Mouse (Mus musculus) stomach, embryonic 16.5 days (tissue): Measurements from ENCODE around the gene Vsx1. TPM values are rescaled to one million over a fixed set of nuclear protein-coding genes. Genes with fewer than 3 reads are reported as not detected.

Experiments used
- ATAC-seq: fragments of 200-750 bp; cut with Nextera tagmentation; 2 replicates; pipeline ENCODE4 v1.8.0; 2017; ENCODE audit warnings: moderate number of reproducible peaks, moderate TSS enrichment; ENCODE audit not compliant: insufficient read depth, low FRiP score
- H3K27ac ChIP-seq: fragments of 300-500 bp; sonication (generic); 2 replicates; pipeline ENCODE4 v1.5.1; 2014; ENCODE audit warnings: low read length
- H3K27me3 ChIP-seq: fragments of 300-500 bp; sonication (generic); 2 replicates; pipeline ENCODE4 v1.6.1; 2014; ENCODE audit warnings: low read length, control low read depth, mixed read lengths; ENCODE audit not compliant: control insufficient read depth, insufficient read depth
- H3K36me3 ChIP-seq: fragments of 300-500 bp; sonication (generic); 2 replicates; pipeline ENCODE4 v1.6.1; 2014; ENCODE audit warnings: low read length; ENCODE audit not compliant: control insufficient read depth, insufficient read depth
- H3K4me1 ChIP-seq: fragments of 300-500 bp; sonication (generic); 2 replicates; pipeline ENCODE4 v1.6.1; 2014; ENCODE audit warnings: low read length, control low read depth, mixed read lengths; ENCODE audit not compliant: control insufficient read depth, insufficient read depth
- H3K4me2 ChIP-seq: fragments of 300-500 bp; sonication (generic); 2 replicates; pipeline ENCODE4 v1.6.1; 2014; ENCODE audit warnings: low read depth, low read length, mixed read lengths
- H3K4me3 ChIP-seq: fragments of 300-500 bp; sonication (generic); replicated peaks from 2 replicates; pipeline ENCODE4 v1.5.1; 2014; ENCODE audit warnings: mild to moderate bottlenecking, low read length
- H3K9ac ChIP-seq: fragments of 300-500 bp; sonication (generic); 2 replicates; pipeline ENCODE4 v1.6.1; 2014; ENCODE audit warnings: low read length
- H3K9me3 ChIP-seq: fragments of 300-500 bp; sonication (generic); replicated peaks from 2 replicates; pipeline ENCODE4 v1.6.1; 2016; ENCODE audit warnings: low read length, control low read depth; ENCODE audit not compliant: control insufficient read depth
- WGBS: fragments of 180-500 bp; shearing (Covaris S2); extraction: QIAGEN DNeasy Blood & Tissue Kit; methylation state at CpG from one replicate; pipeline ENCODE4 v1.1.7; 2014; 5-methylcytosine and 5-hydroxymethylcytosine counted together
- polyA plus RNA-seq: library from polyadenylated mRNA; unstranded; fragments of >200 nt; fragmentation: Nextera tagmentation; extraction: Ambion mirVana; gene quantifications from 2 replicates; pipeline ENCODE4 v1.2.1, GENCODE M21; 2015

Gene Vsx1
- polyA plus RNA-seq, 1 experiment from 2014 or later: not detected

- H3K9ac ChIP-seq: no peak overlapping the region
- WGBS: 66% methylated on average over 6 of the region's 6 CpGs
- H3K4me3 ChIP-seq: no peak overlapping the region
- H3K4me2 ChIP-seq: no peak overlapping the region
- no peaks in the 10 kb centered on the region for H3K9me3 ChIP-seq
- H3K27ac ChIP-seq: no peak overlapping the region
- ATAC-seq: no peak
- H3K27me3 ChIP-seq: no peaks in the 10 kb centered on the region
- H3K36me3 ChIP-seq: no peaks in the 10 kb centered on the region
- no peaks in the 10 kb centered on the region for H3K4me1 ChIP-seq
Measured at GRCm38 (mm10) chr2:150637702-150638369, 51.3 kb downstream of the Vsx1 start.

GRCm38 (mm10) chr2:150635877-150636446, 53.2 kb downstream of the Vsx1 start:
- Histone ChIP-seq H3K27ac (no peak overlapping the region), H3K36me3 (no peaks in the 10 kb centered on the region), H3K27me3 (no peaks in the 10 kb centered on the region), H3K4me2 (no peak overlapping the region), H3K9ac (no peak overlapping the region), H3K9me3 (no peaks in the 10 kb centered on the region), H3K4me1 (no peaks in the 10 kb centered on the region), H3K4me3 (no peak overlapping the region)
- WGBS: 78% methylated on average over 3 of the region's 3 CpGs
- ATAC-seq: no peak

Other genes starting within 250 kb of the Vsx1 start
- 7.3 and 7.6 TPM in 2 replicates for gene Zfp442, start 237.9 kb downstream of the Vsx1 start, polyA plus RNA-seq
- gene Zfp345, start 204.3 kb downstream of the Vsx1 start, polyA plus RNA-seq: 0.06 TPM in 1 of 2 replicates, not detected in the other
- 0.63 and 0.94 TPM in 2 replicates for gene Cst7, start 118.9 kb downstream of the Vsx1 start, polyA plus RNA-seq
- gene Apmap, start 80.8 kb downstream of the Vsx1 start, polyA plus RNA-seq: 42.1 and 43.2 TPM in 2 replicates
- 42.0 and 56.4 TPM in 2 replicates for gene Acss1, start 20.9 kb downstream of the Vsx1 start, polyA plus RNA-seq
- gene Entpd6, start 59.7 kb upstream of the Vsx1 start, polyA plus RNA-seq: 29.7 and 33.0 TPM in 2 replicates
- 122 and 142 TPM in 2 replicates for gene Pygb, start 97.4 kb upstream of the Vsx1 start, polyA plus RNA-seq
- gene Abhd12, start 215.4 kb upstream of the Vsx1 start, polyA plus RNA-seq: 57.8 and 67.9 TPM in 2 replicates
- gene Gins1, start 216.0 kb upstream of the Vsx1 start, polyA plus RNA-seq: 22.1 and 25.4 TPM in 2 replicates